Comparison of ENCODE assay signal across 22 mouse cellular contexts in genomic region chr5:147839418-147839817, GRCm38 (mm10). TPM values are rescaled to one million over a fixed set of nuclear protein-coding genes. Genes with fewer than 3 reads are reported as not detected.
DNase-seq lines count a peak whose midpoint lies in the region; ATAC-seq and TF ChIP-seq lines count a peak whose summit lies in the region.
"Had no signal": no experiment of that assay in that cellular context is flagged by ENCODE, and none has a peak within 500 bp of the region (broad histone marks: within the 10 kb centered on the region; RNA-seq: fewer than 3 reads in every experiment).

No protein-coding gene starts in this region.

- H3K4me3 ChIP-seq in liver, postnatal 0 days (ENCODE audit: low read depth, low read length): no peak overlapping the region
- H3K4me3 ChIP-seq in liver, embryonic 12.5 days: no peak overlapping the region
- peak overlapping the region; percentile 54 for H3K4me3 ChIP-seq in E14TG2a.4 (replicated peaks; ENCODE audit: low read length)
- H3K4me3 ChIP-seq: embryonic facial prominence, embryonic 13.5 days; forebrain, embryonic 12.5 days; gastrocnemius, adult 2 months; heart, embryonic 15.5 days; hindbrain, embryonic 13.5 days had no signal

- H3K27ac ChIP-seq in liver, postnatal 0 days (ENCODE audit: low read depth): 0 out of 2 replicates have a peak overlapping the region, but pooled peaks have one; percentile 16
- no peak overlapping the region for H3K27ac ChIP-seq in liver, embryonic 12.5 days
- H3K27ac ChIP-seq: embryonic facial prominence, embryonic 13.5 days; forebrain, embryonic 12.5 days; gastrocnemius, adult 2 months; heart, embryonic 15.5 days; hindbrain, embryonic 13.5 days; hindbrain, postnatal 0 days had no signal

- peak; percentile 25; the same call in 1 of the 2 replicates for ATAC-seq in liver, postnatal 0 days
- ATAC-seq in liver, embryonic 12.5 days: no peak
- ATAC-seq in common myeloid progenitor, adult 5-6 weeks (replicated peaks; ENCODE audit: low read depth, poor library complexity, severe bottlenecking): peak; percentile 81
- peak; percentile 65 for ATAC-seq in monocyte, adult 5-6 weeks (replicated peaks; ENCODE audit: insufficient number of reproducible peaks, low FRiP score, low TSS enrichment, poor library complexity, severe bottlenecking)
- ATAC-seq: forebrain, embryonic 16.5 days; hindbrain, postnatal 0 days had no signal

- peak; percentile 43 for DNase-seq in liver, postnatal 0 days
- no peak for DNase-seq in cerebellum, adult 9-10 months
- DNase-seq in natural killer cell, adult 2 months (ENCODE audit: low spot score in 2 of 2): no peak
- DNase-seq: adrenal gland, postnatal 25 days; cerebellum, adult 8-10 months; cerebellum, postnatal 25 days; gastrocnemius, adult 2 months; gastrocnemius, postnatal 36 days; heart, adult 18-20 months; heart, postnatal 14 days had no signal

- no peaks in the 10 kb centered on the region for H3K36me3 ChIP-seq in liver, postnatal 0 days (replicated peaks; ENCODE audit: insufficient read depth, low read length)
- no peaks in the 10 kb centered on the region for H3K36me3 ChIP-seq in liver, embryonic 12.5 days
- H3K36me3 ChIP-seq in E14TG2a.4 (ENCODE audit: insufficient read depth, low read length): no peaks in the 10 kb centered on the region
- H3K36me3 ChIP-seq: embryonic facial prominence, embryonic 13.5 days; forebrain, embryonic 12.5 days; G1E; heart, embryonic 15.5 days; hindbrain, embryonic 13.5 days had no signal

- no peaks in the 10 kb centered on the region for H3K4me1 ChIP-seq in liver, postnatal 0 days (ENCODE audit: insufficient read depth)
- no peaks in the 10 kb centered on the region for H3K4me1 ChIP-seq in liver, embryonic 12.5 days
- H3K4me1 ChIP-seq in E14TG2a.4 (replicated peaks; ENCODE audit: low read depth, low read length): peaks cover 76% of the 10 kb centered on the region

- no peaks in the 10 kb centered on the region for H3K27me3 ChIP-seq in liver, postnatal 0 days (ENCODE audit: insufficient read depth, low read length)
- H3K27me3 ChIP-seq in liver, embryonic 12.5 days (replicated peaks): peaks cover 25% of the 10 kb centered on the region
- H3K27me3 ChIP-seq in E14TG2a.4 (ENCODE audit: insufficient read depth, low read length): peaks cover 12% of the 10 kb centered on the region; the same call in 1 of the 2 replicates
- H3K27me3 ChIP-seq: heart, embryonic 15.5 days had no signal

- H3K4me2 ChIP-seq in liver, postnatal 0 days (ENCODE audit: low read depth, low read length): no peak overlapping the region
- H3K4me2 ChIP-seq in liver, embryonic 12.5 days: no peak overlapping the region
- H3K4me2 ChIP-seq: embryonic facial prominence, embryonic 13.5 days; forebrain, embryonic 12.5 days; heart, embryonic 11.5 days; heart, embryonic 15.5 days; hindbrain, embryonic 13.5 days had no signal

- 54% methylated on average over 12 of the region's 12 CpGs for WGBS in liver, postnatal 0 days (ENCODE audit: insufficient replicate concordance)
- WGBS in liver, embryonic 12.5 days (ENCODE audit: insufficient replicate concordance): 62% methylated on average over 12 of the region's 12 CpGs

- no peak for TF ChIP-seq CTCF in liver, postnatal 0 days (IDR thresholded peaks at IDR 0.05; ENCODE audit: low read depth)
- no peak for TF ChIP-seq CTCF in E14TG2a.4 (conservative IDR thresholded peaks at IDR 0.05; ENCODE audit: low read length)

- no peak overlapping the region for H3K9ac ChIP-seq in liver, postnatal 0 days (replicated peaks)
- H3K9ac ChIP-seq in liver, embryonic 12.5 days: no peak overlapping the region
- H3K9ac ChIP-seq: embryonic facial prominence, embryonic 13.5 days; forebrain, embryonic 12.5 days; heart, embryonic 15.5 days; hindbrain, embryonic 13.5 days had no signal

- H3K9me3 ChIP-seq in liver, postnatal 0 days (ENCODE audit: low read length): no peaks in the 10 kb centered on the region
- H3K9me3 ChIP-seq in liver, embryonic 12.5 days (replicated peaks): no peaks in the 10 kb centered on the region
- no peaks in the 10 kb centered on the region for H3K9me3 ChIP-seq in E14TG2a.4 (ENCODE audit: low read length)
- H3K9me3 ChIP-seq: embryonic facial prominence, embryonic 13.5 days; forebrain, embryonic 12.5 days; G1E; heart, embryonic 15.5 days; hindbrain, embryonic 13.5 days had no signal

- TF ChIP-seq EP300 in liver, postnatal 0 days (IDR thresholded peaks at IDR 0.05; ENCODE audit: low read depth): no peak

RNA-seq across cellular contexts. Expression of gene Pomp, which starts 20.8 kb away (rescaled TPM):
- polyA plus RNA-seq in liver, postnatal 0 days (2015; fragmentation: Nextera tagmentation; extraction: Ambion mirVana): 210 and 215 TPM in 2 replicates
- 309 and 314 TPM in 2 replicates for polyA plus RNA-seq in liver, embryonic 12.5 days (2016; fragmentation: Nextera tagmentation; extraction: Ambion mirVana)
- total RNA-seq in common myeloid progenitor, adult 5-6 weeks (2017): 128 and 182 TPM in 2 replicates
- total RNA-seq in monocyte, adult 5-6 weeks (2017): 117 to 137 TPM (median 124 TPM) in 3 replicates

RNA-seq across cellular contexts. Expression of gene Slc46a3, which starts 55.2 kb away (rescaled TPM):
- polyA plus RNA-seq in liver, postnatal 0 days (2015; fragmentation: Nextera tagmentation; extraction: Ambion mirVana): 8.9 and 11.6 TPM in 2 replicates
- 10.5 and 10.6 TPM in 2 replicates for polyA plus RNA-seq in liver, embryonic 12.5 days (2016; fragmentation: Nextera tagmentation; extraction: Ambion mirVana)
- total RNA-seq in common myeloid progenitor, adult 5-6 weeks (2017): 3.7 and 5.5 TPM in 2 replicates
- total RNA-seq in monocyte, adult 5-6 weeks (2017): 62.3 to 109 TPM (median 79.3 TPM) in 3 replicates
